Mouse (Mus musculus) megakaryocyte, embryonic 14.5 days (primary cell): ENCODE measurements around the gene Gm13288.
"Not testable (repeated sequence)": the region's sequence is repeated elsewhere in the genome, so short reads cannot be mapped to it uniquely, and the experiment has no call there.

Experiments
- FLI1 ChIP-seq: IDR thresholded peaks from 2 replicates; pipeline ENCODE4 v1.6.1; 2012; ENCODE audit warnings: low read length, inconsistent platforms, mixed read lengths
- GATA1 ChIP-seq: IDR thresholded peaks from 3 replicates; pipeline ENCODE4 v1.6.1; 2012; ENCODE audit warnings: mixed read lengths, low read length, inconsistent platforms, borderline replicate concordance

- TF ChIP-seq GATA1, FLI1: not testable (repeated sequence)
Measured at GRCm38 (mm10) chr4:88781831-88782230, 23.5 kb upstream of the Gm13288 start, which contains the start of gene Ifnz.
